Mouse (Mus musculus) midbrain, postnatal 0 days (tissue): ENCODE measurements around the gene Ehmt2. TPM values are rescaled to one million over a fixed set of nuclear protein-coding genes. Genes with fewer than 3 reads are reported as not detected.

Source experiments
- ATAC-seq: fragments of 200-750 bp; cut with Nextera tagmentation; 2 replicates; pipeline ENCODE4 v1.8.0; 2017; ENCODE audit warnings: moderate number of reproducible peaks, mild to moderate bottlenecking, moderate TSS enrichment, moderate library complexity; ENCODE audit not compliant: low FRiP score
- DNase-seq: peaks from one replicate; pipeline ENCODE4 v3.0.0-alpha.2; 2015; ENCODE audit warnings: low spot score
- H3K27ac ChIP-seq: fragments of 300-500 bp; sonication (generic); 2 replicates; pipeline ENCODE4 v1.5.1; 2014; ENCODE audit warnings: low read depth, mild to moderate bottlenecking, low read length, mixed read lengths
- H3K27me3 ChIP-seq: fragments of 300-500 bp; sonication (generic); 2 replicates; pipeline ENCODE4 v1.6.1; 2014; ENCODE audit warnings: low read length, control low read depth, mixed read lengths; ENCODE audit not compliant: insufficient read depth
- H3K36me3 ChIP-seq: fragments of 300-500 bp; sonication (generic); 2 replicates; pipeline ENCODE4 v1.6.1; 2014; ENCODE audit warnings: low read length, control low read depth, mixed read lengths; ENCODE audit not compliant: insufficient read depth
- H3K4me1 ChIP-seq: fragments of 300-500 bp; sonication (generic); 2 replicates; pipeline ENCODE4 v1.6.1; 2014; ENCODE audit warnings: mild to moderate bottlenecking, control low read depth, antibody characterized with exemption, low read length, mixed read lengths; ENCODE audit not compliant: insufficient read depth
- H3K4me2 ChIP-seq: fragments of 300-500 bp; sonication (generic); 2 replicates; pipeline ENCODE4 v1.6.1; 2014; ENCODE audit warnings: low read depth, mild to moderate bottlenecking, low read length, mixed read lengths; ENCODE audit not compliant: poor library complexity, severe bottlenecking
- H3K4me3 ChIP-seq: fragments of 300-500 bp; sonication (generic); 2 replicates; pipeline ENCODE4 v1.5.1; 2014; ENCODE audit warnings: low read depth, mild to moderate bottlenecking, low read length, moderate library complexity
- H3K9ac ChIP-seq: fragments of 300-500 bp; sonication (generic); replicated peaks from 2 replicates; pipeline ENCODE4 v1.6.1; 2014; ENCODE audit warnings: mild to moderate bottlenecking, low read length, moderate library complexity, mixed read lengths; ENCODE audit not compliant: poor library complexity, severe bottlenecking
- H3K9me3 ChIP-seq: fragments of 300-500 bp; sonication (generic); 2 replicates; pipeline ENCODE4 v1.6.1; 2016; ENCODE audit warnings: low read length, control low read depth
- CTCF ChIP-seq: IDR thresholded peaks from 2 replicates; pipeline ENCODE4 v1.5.1; 2016; ENCODE audit warnings: antibody characterized with exemption, mild to moderate bottlenecking
- WGBS: fragments of 180-500 bp; shearing (Covaris S2); extraction: QIAGEN DNeasy Blood & Tissue Kit; methylation state at CpG from one replicate; pipeline ENCODE4 v1.1.7; 2014; 5-methylcytosine and 5-hydroxymethylcytosine counted together
- polyA plus RNA-seq: library from polyadenylated mRNA; unstranded; fragments of >200 nt; fragmentation: Nextera tagmentation; extraction: Ambion mirVana; gene quantifications from 2 replicates; pipeline ENCODE4 v1.2.1, GENCODE M21; 2015
- total RNA-seq: library from RNA; depleted of rRNA; stranded (reverse); fragments of >200 nt; gene quantifications from 2 replicates; pipeline ENCODE4 v1.2.3, GENCODE M21; 2014

Ehmt2 gene
- total and polyA plus RNA-seq, 2 experiments from 2014 or later, result 69.0 to 375 TPM

DNA sequence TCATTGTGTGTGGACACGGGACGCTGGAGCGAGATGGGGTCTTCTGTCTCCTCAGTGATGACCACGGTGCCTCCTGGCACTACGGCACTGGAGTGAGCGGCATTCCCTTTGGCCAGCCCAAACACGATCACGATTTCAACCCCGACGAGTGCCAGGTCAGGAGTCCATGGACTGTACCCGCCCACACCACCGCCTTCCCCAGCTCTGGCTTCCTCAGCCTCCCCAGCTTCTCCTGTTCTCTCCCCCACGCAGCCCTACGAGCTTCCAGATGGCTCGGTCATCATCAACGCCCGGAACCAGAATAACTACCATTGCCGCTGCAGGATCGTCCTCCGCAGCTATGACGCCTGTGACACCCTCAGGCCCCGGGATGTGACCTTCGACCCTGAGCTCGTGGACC is 35.8 kb downstream of the Ehmt2 start:
- Histone ChIP-seq H3K9ac (no peak overlapping the region), H3K36me3 (peaks cover 20% of the 10 kb centered on the region), H3K4me2 (no peak overlapping the region), H3K27me3 (no peaks in the 10 kb centered on the region), H3K9me3 (no peaks in the 10 kb centered on the region), H3K4me3 (no peak overlapping the region), H3K27ac (no peak overlapping the region), H3K4me1 (0 out of 2 replicates have a peak, but pooled peaks cover 3% of the 10 kb centered on the region)
- no peak for DNase-seq
- TF ChIP-seq CTCF, result no peak
- ATAC-seq, result no peak
- WGBS, result 68% methylated on average over 24 of the region's 24 CpGs

DNA sequence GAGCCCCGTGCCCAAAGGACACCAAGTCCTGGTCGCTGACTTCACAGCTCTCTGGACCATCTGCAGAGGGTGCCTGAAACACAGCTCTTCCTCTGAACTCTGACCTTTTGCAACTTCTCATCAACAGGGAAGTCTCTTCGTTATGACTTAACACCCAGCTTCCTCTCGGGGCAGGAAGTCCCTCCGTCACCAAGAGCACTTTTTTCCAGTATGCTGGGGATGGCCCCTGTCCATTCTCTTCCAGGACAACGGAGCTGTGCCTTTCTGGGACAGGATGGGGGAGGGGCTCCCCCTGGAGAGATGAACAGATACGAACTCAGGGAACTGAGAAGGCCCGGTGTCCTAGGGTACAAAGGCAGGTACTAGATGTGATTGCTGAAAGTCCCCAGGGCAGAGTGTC is 36.6 kb downstream of the Ehmt2 start:
- Histone ChIP-seq H3K27ac (no peak overlapping the region), H3K9ac (no peak overlapping the region), H3K27me3 (no peaks in the 10 kb centered on the region), H3K36me3 (peaks cover 20% of the 10 kb centered on the region), H3K9me3 (no peaks in the 10 kb centered on the region), H3K4me3 (no peak overlapping the region), H3K4me1 (0 out of 2 replicates have a peak, but pooled peaks cover 3% of the 10 kb centered on the region), H3K4me2 (no peak overlapping the region)
- WGBS, result 57% methylated on average over 8 of the region's 8 CpGs
- no peak for TF ChIP-seq CTCF
- ATAC-seq (no peak), DNase-seq (no peak)

DNA sequence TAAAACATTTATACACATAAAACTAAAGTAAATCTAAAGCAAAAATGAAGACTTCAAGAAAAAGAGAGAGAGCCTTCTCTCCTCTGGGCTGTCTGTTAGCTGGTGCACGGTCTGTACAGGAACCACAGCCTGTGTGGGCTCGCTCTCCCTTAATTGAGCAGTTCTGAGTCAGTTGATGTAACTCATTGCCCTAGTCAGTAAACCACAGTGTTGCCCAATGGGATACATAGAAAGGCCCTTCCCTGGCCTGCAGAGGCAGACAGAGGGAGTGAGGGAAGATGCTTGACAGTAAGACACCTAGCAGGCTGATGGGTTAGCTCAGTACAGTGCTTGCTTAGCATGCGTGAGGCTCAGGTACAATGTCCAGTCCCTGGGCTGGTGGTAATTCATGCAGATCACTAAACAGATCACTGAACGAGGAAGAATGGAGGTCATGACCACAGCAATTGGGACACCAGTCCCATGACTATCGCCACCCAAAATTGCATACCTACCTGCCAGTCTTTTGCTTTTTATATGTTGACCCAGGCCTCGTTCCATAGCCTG is 39.8 kb downstream of the Ehmt2 start:
- peaks cover 20% of the 10 kb centered on the region for H3K36me3 ChIP-seq
- H3K9ac ChIP-seq, result no peak overlapping the region
- H3K4me2 ChIP-seq, result no peak overlapping the region
- H3K27ac ChIP-seq, result no peak overlapping the region
- no peak for ATAC-seq
- H3K4me1 ChIP-seq, result no peaks in the 10 kb centered on the region
- TF ChIP-seq CTCF, result no peak
- DNase-seq, result no peak
- 87% methylated on average over 6 of the region's 6 CpGs for WGBS
- no peaks in the 10 kb centered on the region for H3K27me3 ChIP-seq
- no peaks in the 10 kb centered on the region for H3K9me3 ChIP-seq
- H3K4me3 ChIP-seq, result no peak overlapping the region

DNA sequence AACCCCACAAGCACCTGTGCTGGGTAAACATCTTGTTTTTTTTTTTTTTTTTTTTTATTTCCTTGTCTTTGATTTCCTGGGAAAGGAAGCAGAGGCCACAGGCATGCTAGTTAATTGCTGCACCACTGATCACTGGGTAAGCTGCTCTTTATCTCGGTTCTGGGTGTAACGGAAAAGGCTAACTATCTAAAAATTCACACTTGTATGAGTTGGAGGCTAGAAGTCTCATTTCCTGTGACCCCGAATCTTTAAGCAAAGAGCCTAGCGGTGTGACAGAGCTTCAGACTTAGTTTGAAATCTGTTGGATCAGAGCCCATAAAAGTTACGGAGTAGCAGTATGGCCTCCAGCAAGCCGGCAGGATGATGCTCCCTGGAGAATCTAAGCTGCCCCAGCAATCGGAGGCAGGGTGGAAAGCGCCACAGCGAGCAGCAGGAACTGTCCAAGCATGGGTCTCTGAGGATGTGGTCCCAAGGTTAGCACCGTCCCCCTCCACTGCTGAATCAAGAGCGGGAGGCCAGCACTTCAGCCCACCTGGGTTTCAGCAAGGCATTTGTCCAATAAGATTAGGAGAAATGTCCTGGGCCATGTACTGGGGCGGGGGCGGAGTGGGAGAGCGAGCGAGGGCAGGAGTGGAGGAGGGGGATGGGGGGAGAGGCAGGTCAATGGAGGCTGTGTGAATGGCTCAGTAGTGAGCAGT is 43.2 kb downstream of the Ehmt2 start:
- Histone ChIP-seq H3K36me3 (0 out of 2 replicates have a peak, but pooled peaks cover 4% of the 10 kb centered on the region), H3K27me3 (no peaks in the 10 kb centered on the region), H3K9ac (no peak overlapping the region), H3K4me3 (no peak overlapping the region; the same call in 1 of the 2 replicates), H3K4me2 (peak overlapping the region; percentile 32), H3K4me1 (no peaks in the 10 kb centered on the region), H3K27ac (no peak overlapping the region), H3K9me3 (no peaks in the 10 kb centered on the region)
- 8% methylated on average over 15 of the region's 15 CpGs for WGBS
- TF ChIP-seq CTCF, result no peak
- ATAC-seq (no peak), DNase-seq (no peak)

DNA sequence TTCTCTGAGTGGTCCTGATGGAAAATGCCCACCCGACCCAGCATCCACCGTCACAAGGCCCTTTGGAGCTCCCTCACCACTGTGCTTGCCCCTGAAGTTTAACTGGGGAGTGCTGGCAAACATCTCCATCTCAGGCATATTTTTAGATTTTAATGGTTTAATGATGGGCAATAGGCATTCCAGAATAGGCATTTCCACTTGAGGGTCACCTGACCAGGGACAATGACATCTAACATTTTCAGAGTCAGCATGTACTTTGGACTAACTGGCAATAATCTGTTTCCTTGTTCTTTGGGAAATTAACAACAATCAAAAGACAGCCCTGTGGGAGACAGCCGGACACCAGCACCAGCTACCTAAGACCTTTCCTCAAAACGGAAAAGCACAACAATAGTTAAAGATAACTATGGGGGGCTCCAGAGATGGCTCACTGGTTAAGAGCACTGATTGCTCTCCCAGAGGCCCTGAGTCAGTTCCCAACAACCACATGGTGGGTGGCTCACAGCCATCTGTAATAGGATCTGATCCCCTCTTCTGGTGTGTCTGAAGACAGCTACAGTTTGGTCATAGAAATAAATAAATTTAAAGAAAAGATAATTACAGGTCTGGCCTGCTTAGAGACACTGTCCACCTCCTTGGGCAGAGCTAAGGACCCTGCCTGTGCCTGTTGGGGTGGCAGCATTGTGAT is 45.0 kb downstream of the Ehmt2 start:
- TF ChIP-seq CTCF, result no peak
- DNase-seq, result no peak
- no peaks in the 10 kb centered on the region for H3K4me1 ChIP-seq
- H3K4me2 ChIP-seq, result no peak overlapping the region
- no peak overlapping the region for H3K4me3 ChIP-seq
- H3K9ac ChIP-seq, result no peak overlapping the region
- no peak overlapping the region for H3K27ac ChIP-seq
- no peaks in the 10 kb centered on the region for H3K27me3 ChIP-seq
- 84% methylated on average over 4 of the region's 4 CpGs for WGBS
- H3K9me3 ChIP-seq, result no peaks in the 10 kb centered on the region
- ATAC-seq, result no peak
- no peaks in the 10 kb centered on the region for H3K36me3 ChIP-seq

DNA sequence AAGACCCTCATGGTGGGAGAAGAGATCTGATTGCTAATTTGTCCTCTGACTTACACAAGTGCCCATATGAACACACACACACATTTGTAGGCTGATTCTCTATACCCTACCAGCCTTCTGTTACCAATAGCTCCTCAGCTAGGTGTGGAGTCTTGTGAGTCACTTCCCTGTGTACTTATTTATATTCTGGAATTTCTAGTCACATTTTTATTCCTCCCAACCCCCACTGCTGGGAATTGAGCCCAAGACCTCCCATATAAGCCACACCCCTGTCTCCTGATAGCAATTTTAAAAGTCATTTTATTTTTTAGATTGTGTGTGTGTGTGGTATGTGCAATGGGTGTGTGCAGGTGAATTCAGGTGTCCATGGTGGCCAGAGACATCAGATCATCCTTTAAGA is 46.1 kb downstream of the Ehmt2 start:
- TF ChIP-seq CTCF, result no peak
- ATAC-seq, result no peak

More for the DNA sequence above, 46.1 kb downstream of the Ehmt2 start:
- Histone ChIP-seq H3K4me2 (no peak overlapping the region), H3K27ac (no peak overlapping the region), H3K36me3 (no peaks in the 10 kb centered on the region), H3K4me1 (no peaks in the 10 kb centered on the region), H3K9me3 (no peaks in the 10 kb centered on the region), H3K27me3 (no peaks in the 10 kb centered on the region), H3K9ac (no peak overlapping the region), H3K4me3 (no peak overlapping the region)
- DNase-seq, result no peak
